Mouse (Mus musculus): Measurements from ENCODE around the gene Mier1. TPM values are rescaled to one million over a fixed set of nuclear protein-coding genes. Genes with fewer than 3 reads are reported as not detected.
A peak's percentile ranks its signal among the peaks of the same experiment; 100 is the strongest.

Mier1 gene
- total RNA-seq (2014; rRNA removed) (26.1 and 27.8 TPM in 2 replicates), polyA plus RNA-seq (2015; fragmentation: Nextera tagmentation; extraction: Ambion mirVana) (37.4 and 39.2 TPM in 2 replicates)

- peak within 1 kb of the TSS; percentile 83 for H3K9ac ChIP-seq (replicated peaks; ENCODE audit: low read length)
Observed at GRCm38 (mm10) chr4:103114184-103115111, at the start of gene Mier1, which contains the start of gene Wdr78. Gene Mier1 (plus strand): TSS chr4:103114390. Gene Wdr78 (minus strand): TSS chr4:103114555.

GRCm38 (mm10) chr4:103064421-103064820 is 49.8 kb upstream of the Mier1 start:
- H3K4me2 ChIP-seq (ENCODE audit: low read depth, low read length), result no peak overlapping the region
- no peak overlapping the region for H3K4me3 ChIP-seq (ENCODE audit: low read length)
- DNase-seq (ENCODE audit: low spot score) (no peak), ATAC-seq (no peak)
- no peaks in the 10 kb centered on the region for H3K4me1 ChIP-seq (ENCODE audit: insufficient read depth, low read length)
- H3K9ac ChIP-seq (replicated peaks; ENCODE audit: low read length), result no peak overlapping the region
- WGBS, result 73% methylated on average over 2 of the region's 2 CpGs
- H3K36me3 ChIP-seq (ENCODE audit: insufficient read depth, low read length), result no peaks in the 10 kb centered on the region
- no peaks in the 10 kb centered on the region for H3K27me3 ChIP-seq (ENCODE audit: insufficient read depth, low read length)
- H3K27ac ChIP-seq, result no peak overlapping the region
- TF ChIP-seq CTCF (IDR thresholded peaks at IDR 0.05; ENCODE audit: low read depth), result no peak
- H3K9me3 ChIP-seq (ENCODE audit: low read length), result no peaks in the 10 kb centered on the region

More at GRCm38 (mm10) chr4:103114184-103115111, at the start of gene Mier1, which contains the start of gene Wdr78:
- DNase-seq (ENCODE audit: low spot score) (peak; percentile 98), ATAC-seq (peak; percentile 99)
- Histone ChIP-seq H3K36me3 (ENCODE audit: insufficient read depth, low read length) (0 out of 2 replicates have a peak, but pooled peaks cover 3% of the 10 kb centered on the region), H3K4me3 (ENCODE audit: low read length) (peak within 1 kb of the TSS; percentile 64), H3K27me3 (ENCODE audit: insufficient read depth, low read length) (no peaks in the 10 kb centered on the region), H3K27ac (peak within 1 kb of the TSS; percentile 99), H3K4me2 (ENCODE audit: low read depth, low read length) (peak within 1 kb of the TSS; percentile 85), H3K9me3 (ENCODE audit: low read length) (no peaks in the 10 kb centered on the region), H3K4me1 (ENCODE audit: insufficient read depth, low read length) (peaks cover 11% of the 10 kb centered on the region)
- TF ChIP-seq CTCF (IDR thresholded peaks at IDR 0.05; ENCODE audit: low read depth), result no peak; the same call in 1 of the 2 replicates
- WGBS, result under 1% methylated on average over 55 of the region's 90 CpGs

DNA sequence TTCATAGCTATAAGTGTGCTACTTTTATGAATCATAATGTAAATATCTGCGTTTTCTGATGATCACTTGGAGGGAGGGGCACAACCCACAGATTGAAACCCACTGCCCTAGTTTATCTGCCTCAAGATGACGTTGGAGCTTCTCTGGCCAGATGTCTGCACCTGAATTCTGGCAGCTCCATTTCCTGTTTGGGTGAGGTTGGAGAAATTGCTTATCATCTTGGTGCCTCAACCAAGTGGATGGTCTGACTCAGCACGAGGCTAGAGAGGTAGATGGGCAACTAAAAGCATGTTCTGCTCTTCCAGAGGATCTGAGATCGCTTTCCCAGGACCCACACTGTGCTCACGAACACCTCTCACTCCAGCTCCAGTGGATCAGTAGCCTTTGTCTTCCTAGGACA is 49.2 kb upstream of the Mier1 start:
- no peak overlapping the region for H3K4me2 ChIP-seq (ENCODE audit: low read depth, low read length)
- H3K4me1 ChIP-seq (ENCODE audit: insufficient read depth, low read length), result no peaks in the 10 kb centered on the region
- H3K27me3 ChIP-seq (ENCODE audit: insufficient read depth, low read length), result no peaks in the 10 kb centered on the region
- H3K9me3 ChIP-seq (ENCODE audit: low read length), result no peaks in the 10 kb centered on the region
- DNase-seq (ENCODE audit: low spot score) (no peak), ATAC-seq (no peak)
- no peak overlapping the region for H3K4me3 ChIP-seq (ENCODE audit: low read length)
- 82% methylated on average over 5 of the region's 5 CpGs for WGBS
- H3K36me3 ChIP-seq (ENCODE audit: insufficient read depth, low read length), result no peaks in the 10 kb centered on the region
- H3K27ac ChIP-seq, result no peak overlapping the region
- H3K9ac ChIP-seq (replicated peaks; ENCODE audit: low read length), result no peak overlapping the region
- TF ChIP-seq CTCF (IDR thresholded peaks at IDR 0.05; ENCODE audit: low read depth), result no peak

DNA sequence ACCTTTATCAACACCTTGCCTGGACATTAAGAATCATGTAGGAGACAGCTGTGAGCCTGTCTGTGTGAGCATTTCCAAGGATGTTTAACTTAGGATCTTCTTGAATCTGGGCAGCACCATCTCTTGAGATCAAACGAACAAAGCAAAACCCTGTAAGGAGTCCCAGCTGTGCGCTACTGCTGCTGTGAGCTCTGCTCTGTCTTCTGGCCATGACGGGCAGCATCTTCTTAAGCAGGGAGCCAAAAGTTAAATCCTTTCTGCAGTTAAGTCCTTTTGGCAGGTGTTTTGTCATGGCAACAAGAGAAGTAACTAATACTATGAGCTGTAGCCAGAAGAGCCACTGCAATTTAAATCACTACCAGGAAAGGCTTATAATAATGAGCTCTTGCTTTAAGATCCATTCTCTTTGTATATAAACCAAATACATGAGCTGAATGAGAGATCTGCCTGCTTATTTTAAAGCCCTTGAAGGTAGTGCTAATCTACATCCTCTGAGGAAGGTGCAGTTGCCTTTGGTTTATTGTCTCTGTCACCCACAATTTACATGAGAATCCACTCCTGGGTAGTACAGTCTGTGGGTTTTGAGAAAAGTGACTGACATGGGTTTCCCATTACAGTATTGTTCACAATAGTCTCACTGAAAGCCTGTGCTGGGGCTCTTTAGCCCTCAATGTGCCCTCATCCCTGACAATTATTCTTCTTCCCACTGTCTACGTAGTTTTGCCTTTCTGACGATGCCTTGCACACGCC is 46.1 kb upstream of the Mier1 start:
- no peak for TF ChIP-seq CTCF (IDR thresholded peaks at IDR 0.05; ENCODE audit: low read depth)
- Histone ChIP-seq H3K4me2 (ENCODE audit: low read depth, low read length) (no peak overlapping the region), H3K36me3 (ENCODE audit: insufficient read depth, low read length) (no peaks in the 10 kb centered on the region), H3K27me3 (ENCODE audit: insufficient read depth, low read length) (no peaks in the 10 kb centered on the region), H3K9ac (replicated peaks; ENCODE audit: low read length) (no peak overlapping the region), H3K9me3 (ENCODE audit: low read length) (no peaks in the 10 kb centered on the region), H3K4me1 (ENCODE audit: insufficient read depth, low read length) (no peaks in the 10 kb centered on the region), H3K4me3 (ENCODE audit: low read length) (no peak overlapping the region), H3K27ac (no peak overlapping the region)
- ATAC-seq, result no peak
- DNase-seq (ENCODE audit: low spot score), result peak; percentile 2
- 61% methylated on average over 6 of the region's 6 CpGs for WGBS

GRCm38 (mm10) chr4:103070631-103071030 is 43.6 kb upstream of the Mier1 start:
- H3K36me3 ChIP-seq (ENCODE audit: insufficient read depth, low read length), result no peaks in the 10 kb centered on the region
- no peak overlapping the region for H3K27ac ChIP-seq
- DNase-seq (ENCODE audit: low spot score), result no peak
- WGBS, result 68% methylated on average over 3 of the region's 3 CpGs
- no peak overlapping the region for H3K4me3 ChIP-seq (ENCODE audit: low read length)
- ATAC-seq, result no peak
- TF ChIP-seq CTCF (IDR thresholded peaks at IDR 0.05; ENCODE audit: low read depth), result no peak
- H3K4me2 ChIP-seq (ENCODE audit: low read depth, low read length), result no peak overlapping the region
- no peaks in the 10 kb centered on the region for H3K4me1 ChIP-seq (ENCODE audit: insufficient read depth, low read length)
- no peaks in the 10 kb centered on the region for H3K9me3 ChIP-seq (ENCODE audit: low read length)
- H3K9ac ChIP-seq (replicated peaks; ENCODE audit: low read length), result no peak overlapping the region
- no peaks in the 10 kb centered on the region for H3K27me3 ChIP-seq (ENCODE audit: insufficient read depth, low read length)

GRCm38 (mm10) chr4:103085237-103085636 is 29.0 kb upstream of the Mier1 start:
- no peak overlapping the region for H3K27ac ChIP-seq
- ATAC-seq (no peak), DNase-seq (ENCODE audit: low spot score) (no peak)
- no peaks in the 10 kb centered on the region for H3K4me1 ChIP-seq (ENCODE audit: insufficient read depth, low read length)
- no peaks in the 10 kb centered on the region for H3K27me3 ChIP-seq (ENCODE audit: insufficient read depth, low read length)
- H3K36me3 ChIP-seq (ENCODE audit: insufficient read depth, low read length), result no peaks in the 10 kb centered on the region; the same call in 1 of the 2 replicates
- WGBS, result 96% methylated on average over 5 of the region's 5 CpGs
- no peak overlapping the region for H3K4me3 ChIP-seq (ENCODE audit: low read length)
- no peak overlapping the region for H3K4me2 ChIP-seq (ENCODE audit: low read depth, low read length)
- no peak for TF ChIP-seq CTCF (IDR thresholded peaks at IDR 0.05; ENCODE audit: low read depth)
- H3K9ac ChIP-seq (replicated peaks; ENCODE audit: low read length), result no peak overlapping the region
- no peaks in the 10 kb centered on the region for H3K9me3 ChIP-seq (ENCODE audit: low read length)

Measured in hindbrain, postnatal 0 days (tissue).